Mouse (Mus musculus) lung, adult 18-20 months (tissue): ENCODE data around the gene Nenf.

Experiments
- DNase-seq, 2 experiments: peaks; one replicate each; pipeline ENCODE4 v3.0.0; 2022; ENCODE audit warnings: mixed read lengths in 2 of 2

Nenf gene

DNA sequence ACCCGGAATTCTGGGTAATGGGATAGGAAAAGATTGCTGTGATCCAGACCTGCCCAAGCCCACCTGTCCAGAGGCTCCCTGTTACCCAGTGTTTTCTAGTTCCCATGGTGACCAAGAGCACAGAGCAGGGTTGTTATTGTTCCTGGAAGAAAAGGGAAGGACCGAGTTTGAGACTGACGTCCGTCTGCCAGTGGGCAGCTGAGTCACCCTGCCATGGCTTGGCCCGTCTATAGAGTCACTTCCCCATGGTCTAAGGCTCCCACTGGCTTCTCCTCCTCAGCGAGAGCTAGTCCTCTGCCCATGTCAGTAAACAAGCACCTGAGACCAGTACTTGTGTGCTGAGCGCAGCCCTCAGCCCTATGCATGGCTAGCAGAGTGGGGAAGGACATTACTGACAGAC, 36.8 kb downstream of the Nenf start:
- DNase-seq = peak; percentile 57 to 63

DNA sequence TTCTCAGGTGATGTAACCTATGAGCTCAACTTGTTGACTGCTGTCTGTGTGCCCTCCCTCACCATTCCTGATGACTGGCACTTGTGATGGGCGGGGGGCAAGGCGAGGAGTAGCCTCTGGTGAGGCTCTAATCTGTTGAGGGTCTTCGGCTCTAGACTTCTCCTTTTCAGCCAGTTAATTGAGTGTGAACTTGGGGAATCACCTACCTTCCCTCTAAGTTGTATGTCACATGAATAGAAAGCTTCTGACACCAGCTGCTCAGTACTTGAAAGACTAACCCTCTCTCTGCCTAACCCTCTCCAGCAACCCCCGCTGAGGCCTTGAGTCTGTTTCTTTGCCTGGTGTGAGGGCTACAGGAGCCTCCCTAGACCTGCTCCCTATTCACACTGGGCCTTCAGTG, 39.7 kb downstream of the Nenf start:
- no peak for DNase-seq

DNA sequence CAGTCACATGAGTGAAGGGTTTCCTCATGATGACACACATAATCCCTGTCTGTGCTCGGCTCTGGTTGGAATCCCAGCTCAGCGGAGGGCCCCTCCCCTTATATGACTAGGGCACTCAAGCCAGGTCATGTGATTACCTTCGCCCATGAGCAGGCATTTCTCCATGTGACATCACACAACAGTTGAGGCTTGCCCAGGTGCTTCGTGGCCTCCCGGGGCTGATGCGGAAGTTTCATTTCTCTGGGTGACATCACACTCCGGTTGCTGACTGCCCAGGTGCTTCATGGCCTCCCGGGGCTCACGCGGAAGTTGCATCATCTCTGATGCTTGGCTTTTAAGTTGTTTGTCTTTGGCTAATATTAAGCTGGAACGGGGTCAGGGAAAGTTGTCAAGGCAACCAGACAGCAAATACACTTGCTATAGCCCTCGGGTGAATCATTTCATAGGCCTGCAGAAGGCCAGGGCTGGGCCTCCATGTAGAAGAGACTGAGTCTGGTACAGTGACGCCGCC, 40.4 kb downstream of the Nenf start:
- DNase-seq = peak; percentile 87 to 94

DNA sequence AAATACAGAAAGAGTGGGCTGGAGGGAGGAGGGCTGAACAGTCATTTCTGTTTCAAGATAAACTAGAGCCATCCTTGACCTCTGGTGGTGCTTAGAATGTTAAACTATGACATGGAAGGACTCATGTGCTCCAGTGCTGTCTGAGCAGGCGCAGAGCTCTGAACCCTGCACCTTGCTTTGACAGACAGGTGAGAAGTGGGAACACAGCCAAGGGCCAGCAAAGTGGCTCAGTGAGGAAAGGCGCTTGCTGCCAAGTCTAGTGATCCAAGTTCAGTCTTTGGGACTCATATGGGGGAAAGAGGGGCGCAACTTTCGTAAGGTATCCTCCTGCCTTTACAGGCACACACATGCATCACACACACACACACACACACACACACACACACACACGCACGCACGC, 41.8 kb downstream of the Nenf start:
- no peak for DNase-seq

DNA sequence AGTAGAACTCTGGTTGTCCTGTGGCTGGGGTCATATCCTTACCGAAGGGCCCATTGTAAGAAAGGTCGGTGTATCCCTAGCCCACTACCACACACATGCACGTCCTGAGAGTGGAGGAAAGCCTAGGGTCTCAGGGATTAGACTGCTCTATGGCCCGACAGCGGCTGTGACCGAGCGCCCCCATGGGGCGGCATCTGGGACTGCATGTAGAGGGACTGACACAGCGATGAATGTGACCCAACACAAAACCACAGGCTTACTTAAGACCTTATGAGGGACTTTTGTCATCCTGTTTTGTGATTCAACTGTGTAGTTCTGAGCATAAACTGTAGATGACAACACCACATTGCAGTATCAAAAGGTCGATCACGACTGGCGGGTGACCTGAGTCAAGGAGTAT, 42.5 kb downstream of the Nenf start:
- peak; percentile 64 to 73 for DNase-seq

DNA sequence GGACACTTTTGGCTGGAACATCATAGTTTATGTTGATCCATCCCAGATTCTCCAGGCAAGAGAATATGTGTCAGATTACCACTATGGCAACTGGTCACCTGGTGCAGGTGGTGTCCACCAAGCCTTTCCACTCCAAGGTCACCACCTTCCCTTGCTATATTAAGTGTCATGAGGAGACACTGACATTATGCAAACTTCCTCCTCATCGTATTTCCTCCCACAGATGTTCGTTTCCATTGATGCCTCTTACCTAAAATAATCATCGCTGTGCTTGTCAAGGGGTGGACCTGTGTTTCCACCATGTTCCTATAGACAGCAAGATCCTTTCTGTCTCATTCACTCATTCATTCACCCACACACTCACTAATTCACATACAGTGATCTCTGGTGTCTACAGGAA, 45.3 kb downstream of the Nenf start:
- DNase-seq = no peak

DNA sequence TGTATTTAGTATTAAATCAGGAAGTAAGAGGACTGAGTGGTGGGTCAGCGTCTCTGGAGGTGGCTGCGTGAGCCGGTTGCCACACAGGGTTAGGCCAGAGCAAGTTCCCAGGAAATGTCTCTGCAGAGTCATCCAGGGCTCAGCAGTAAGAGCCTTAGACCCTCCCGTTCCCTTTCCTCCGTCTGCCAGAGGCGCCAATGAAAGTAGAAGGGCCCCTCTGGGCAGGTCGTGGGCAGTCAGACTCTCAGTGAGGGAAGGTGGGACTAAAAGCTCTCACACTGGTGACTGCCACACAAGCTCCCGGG, 48.4 kb downstream of the Nenf start:
- DNase-seq = peak; percentile 28 to 33

DNA sequence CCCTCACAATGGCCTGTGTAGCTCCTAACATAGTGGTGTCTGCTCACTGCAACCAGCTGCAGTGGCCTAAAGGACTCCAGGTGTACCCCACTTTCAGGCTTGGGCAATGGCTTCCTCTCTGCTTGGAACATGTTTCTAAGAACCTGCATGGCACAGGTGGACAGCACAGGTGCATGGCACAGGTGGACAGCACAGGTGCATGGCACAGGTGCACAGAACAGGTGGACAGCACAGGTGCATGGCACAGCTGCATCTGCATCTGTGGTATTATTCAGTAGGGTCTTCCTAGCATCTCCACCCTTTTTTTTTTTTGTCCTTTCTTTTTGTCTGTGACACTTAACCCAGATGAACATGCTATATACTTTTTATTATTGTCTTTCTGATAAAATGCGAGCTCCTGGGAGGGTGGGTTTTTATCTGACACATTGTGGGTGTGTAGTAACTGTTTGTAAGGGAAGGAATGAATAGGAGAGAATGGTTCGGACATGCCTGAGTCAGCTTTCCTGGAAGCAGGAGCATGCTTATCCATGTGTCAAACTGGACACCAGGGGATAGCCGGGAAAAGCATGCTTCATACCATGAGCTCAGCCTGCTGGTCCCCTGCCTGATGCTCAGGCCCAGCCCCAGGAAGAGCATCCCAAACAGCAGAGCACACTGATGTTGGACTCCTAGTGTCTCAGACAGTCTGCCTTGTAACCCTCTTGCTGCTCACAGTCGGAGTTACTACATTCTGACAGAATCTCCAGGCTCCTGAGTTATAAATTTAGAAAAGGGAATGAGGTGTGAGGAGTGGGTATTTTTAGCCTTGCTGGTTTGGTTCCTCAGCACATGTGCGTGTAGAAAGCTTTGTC, 49.0 kb downstream of the Nenf start:
- no peak for DNase-seq

DNA sequence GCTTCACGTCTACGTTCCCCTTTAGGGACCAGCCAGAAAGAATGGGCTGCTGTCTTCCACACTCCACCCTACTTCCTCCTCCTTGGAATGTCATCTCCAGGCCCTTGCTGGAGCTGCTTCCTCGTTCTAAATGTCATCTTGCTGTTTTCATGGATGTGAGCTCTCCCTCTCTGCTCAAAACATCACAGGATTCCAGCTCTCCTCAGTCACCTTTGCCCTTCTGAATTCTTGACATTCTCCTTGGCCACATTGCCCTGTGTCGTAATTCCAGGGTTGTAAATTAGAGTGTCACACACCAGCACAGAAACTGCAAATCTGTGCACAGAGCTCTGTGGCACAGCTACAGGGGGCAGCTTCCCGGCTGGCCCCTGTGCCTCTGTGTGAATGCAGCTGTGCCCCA, 50.1 kb downstream of the Nenf start:
- DNase-seq = peak in 1 of 2 experiments; percentile 27

DNA sequence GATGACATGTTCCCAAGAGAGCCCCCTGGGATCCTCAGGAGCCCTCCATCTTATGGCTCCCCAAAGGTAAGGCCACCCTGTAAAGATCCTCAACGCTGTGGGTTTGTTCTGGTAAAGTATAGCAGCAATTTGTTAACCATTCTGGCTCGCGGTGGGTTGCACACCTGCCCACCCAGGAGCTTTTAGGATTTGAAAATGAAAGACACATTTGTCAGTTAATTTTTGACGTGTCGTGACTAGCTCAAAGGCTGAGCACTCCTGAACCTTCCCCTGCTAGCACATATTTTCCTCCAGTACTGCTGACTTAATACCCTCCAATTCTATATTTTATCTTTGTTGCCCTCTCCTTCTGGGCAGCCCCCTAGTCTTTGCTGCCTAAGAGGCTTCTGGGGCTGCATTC, 50.8 kb downstream of the Nenf start:
- DNase-seq = no peak

DNA sequence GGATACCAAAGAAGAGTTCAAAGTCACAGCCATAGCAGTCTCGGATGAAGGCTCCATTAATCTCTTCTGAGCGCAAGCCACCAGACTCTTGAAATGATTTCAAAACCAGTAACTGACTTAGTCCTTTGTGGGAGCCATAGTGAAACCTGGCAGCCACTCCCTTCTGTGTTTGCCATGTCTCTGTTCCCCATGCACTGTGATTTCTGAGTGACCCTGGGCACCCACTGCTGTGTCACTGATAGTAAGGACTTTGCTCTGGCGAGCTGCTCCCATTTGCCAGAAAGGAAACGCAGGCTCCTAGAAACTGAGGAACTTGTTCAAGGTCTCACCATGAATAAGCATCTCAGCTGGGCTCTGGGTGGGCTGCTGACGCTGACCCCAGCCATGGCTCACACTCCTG, 54.5 kb downstream of the Nenf start:
- DNase-seq = no peak

DNA sequence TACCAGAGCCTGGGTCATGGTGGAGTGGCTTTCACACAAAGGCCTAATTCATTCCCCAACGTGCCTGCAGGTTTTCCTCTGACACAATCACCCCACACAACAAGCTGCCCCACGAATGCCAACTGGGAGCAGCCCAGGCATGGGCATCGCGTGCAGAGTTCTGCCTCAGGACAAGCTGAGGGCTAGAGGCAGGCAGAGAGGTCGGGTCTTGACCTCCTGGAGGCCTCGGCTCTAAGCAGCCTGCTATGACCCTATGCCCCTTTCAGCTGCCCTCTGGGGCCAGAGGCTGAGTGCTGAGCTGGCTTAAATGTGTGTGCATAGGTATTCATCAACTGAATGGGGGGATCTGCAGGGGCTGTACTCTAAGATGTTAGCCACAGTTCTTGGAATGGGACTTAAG, 56.1 kb downstream of the Nenf start:
- DNase-seq = no peak

DNA sequence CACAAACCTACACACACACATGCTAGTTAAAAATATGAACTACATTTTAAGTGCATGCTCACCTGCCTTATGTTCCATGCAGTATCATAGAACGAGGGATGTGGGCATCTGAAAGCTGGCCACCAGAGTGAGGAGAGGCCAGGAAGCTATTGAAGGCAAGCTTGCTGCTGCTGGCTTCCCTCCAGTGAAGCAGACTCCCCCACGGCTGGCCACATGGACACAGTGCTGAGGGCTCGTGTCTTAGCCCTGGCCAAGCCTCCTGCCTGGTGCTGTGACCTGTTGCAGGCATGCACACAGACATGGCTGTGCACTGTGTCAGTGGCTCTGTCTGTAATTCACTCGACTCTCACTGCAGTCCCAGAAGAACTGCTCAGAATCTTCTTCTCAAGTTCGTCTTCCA, 58.3 kb downstream of the Nenf start:
- no peak for DNase-seq

DNA sequence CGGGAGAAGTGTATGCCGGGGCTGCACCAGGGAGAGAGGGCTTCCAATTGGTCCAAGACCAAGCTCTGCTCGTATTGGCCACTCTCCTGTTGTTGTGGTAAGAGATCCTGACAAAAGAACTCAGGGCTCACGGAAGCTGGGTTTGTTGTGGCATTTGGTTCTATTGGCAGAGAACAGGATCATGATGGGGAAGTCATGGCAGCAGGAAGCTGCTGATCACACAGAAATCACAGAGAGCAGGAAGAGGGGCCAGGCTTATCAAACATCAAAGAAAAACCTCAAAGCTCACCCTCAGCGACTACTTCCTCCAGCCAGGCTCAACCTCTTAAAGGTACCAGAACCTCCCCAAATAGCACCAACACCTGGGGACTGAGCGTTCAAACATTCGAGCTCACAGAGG, 58.9 kb downstream of the Nenf start:
- DNase-seq = no peak

DNA sequence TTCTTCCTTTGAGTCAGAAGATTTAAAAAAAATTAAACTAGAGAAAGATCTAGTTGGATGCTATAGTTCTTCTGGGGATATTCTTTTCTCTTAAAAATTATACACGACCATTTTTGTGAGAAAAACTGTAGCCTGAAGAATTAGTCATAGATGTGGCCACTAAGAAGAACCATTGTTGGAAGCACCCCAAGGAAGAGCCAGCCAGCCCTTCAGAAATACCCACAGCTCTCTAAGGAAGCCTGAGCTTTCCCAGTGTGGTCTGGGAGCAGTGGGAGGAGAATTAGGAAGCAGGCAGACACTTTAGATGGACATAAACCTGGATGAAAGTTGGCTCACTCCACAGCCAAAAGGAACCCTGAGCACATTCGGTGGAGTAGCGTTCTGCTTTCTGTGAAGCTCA, 59.5 kb downstream of the Nenf start:
- DNase-seq = no peak

DNA sequence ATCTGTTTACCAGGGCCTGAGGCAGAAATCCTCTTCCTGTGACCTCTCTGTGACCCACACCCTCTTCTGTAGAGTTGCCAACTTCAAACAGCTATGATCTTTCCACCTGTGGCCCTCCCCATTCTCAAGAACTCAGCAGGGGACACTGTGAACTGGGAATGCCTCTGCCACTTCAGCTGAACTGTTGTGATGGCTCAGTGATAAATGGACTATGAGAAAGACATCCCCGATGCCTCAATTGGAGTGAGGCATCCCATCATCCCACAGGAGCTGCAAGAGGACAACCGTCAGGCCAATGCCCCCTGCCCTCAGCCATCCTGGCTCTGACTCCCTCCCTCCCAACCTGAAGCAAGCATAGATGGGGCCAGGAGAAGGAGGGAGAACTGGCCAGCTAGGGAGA, 60.0 kb downstream of the Nenf start:
- DNase-seq = no peak

DNA sequence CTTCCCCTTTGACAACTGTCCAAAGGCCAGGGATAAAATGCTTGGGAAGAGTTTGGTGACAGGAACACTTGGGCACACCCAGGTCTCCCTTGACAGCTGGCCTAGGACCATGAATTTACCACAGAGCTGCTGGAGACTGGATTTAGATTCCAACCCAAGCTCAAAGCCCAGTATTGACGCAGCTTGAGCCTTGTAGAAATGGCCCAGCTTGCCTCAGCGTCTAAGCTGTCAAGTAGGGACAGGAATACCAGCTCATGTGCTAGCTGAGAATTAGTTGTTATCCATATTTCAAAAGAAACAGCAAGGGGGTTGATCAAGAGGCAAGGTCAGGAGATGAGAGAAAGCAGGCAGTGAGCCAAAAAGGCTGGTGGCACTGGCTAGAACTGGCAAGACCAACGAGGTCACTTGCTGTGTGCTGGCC, 60.6 kb downstream of the Nenf start:
- DNase-seq = no peak
